Mouse (Mus musculus) neutrophil, adult 5-6 weeks (primary cell): ENCODE results near the gene Scmh1. TPM values are rescaled to one million over a fixed set of nuclear protein-coding genes. Genes with fewer than 3 reads are reported as not detected.

Source experiments
- ATAC-seq: fragments of 151-379, 151-347 bp; 2 replicates; pipeline ENCODE4 v1.8.0; 2017; ENCODE audit warnings: mild to moderate bottlenecking, moderate TSS enrichment; ENCODE audit not compliant: insufficient number of reproducible peaks, poor library complexity, low FRiP score, severe bottlenecking; ENCODE audit errors: extremely low read depth
- total RNA-seq: library from RNA; stranded (forward); fragments of 200-1000 nt; gene quantifications from 2 replicates; pipeline ENCODE4 v1.2.3, GENCODE M21; 2017

Scmh1 gene
- 10.2 and 15.4 TPM in 2 replicates for total RNA-seq

DNA sequence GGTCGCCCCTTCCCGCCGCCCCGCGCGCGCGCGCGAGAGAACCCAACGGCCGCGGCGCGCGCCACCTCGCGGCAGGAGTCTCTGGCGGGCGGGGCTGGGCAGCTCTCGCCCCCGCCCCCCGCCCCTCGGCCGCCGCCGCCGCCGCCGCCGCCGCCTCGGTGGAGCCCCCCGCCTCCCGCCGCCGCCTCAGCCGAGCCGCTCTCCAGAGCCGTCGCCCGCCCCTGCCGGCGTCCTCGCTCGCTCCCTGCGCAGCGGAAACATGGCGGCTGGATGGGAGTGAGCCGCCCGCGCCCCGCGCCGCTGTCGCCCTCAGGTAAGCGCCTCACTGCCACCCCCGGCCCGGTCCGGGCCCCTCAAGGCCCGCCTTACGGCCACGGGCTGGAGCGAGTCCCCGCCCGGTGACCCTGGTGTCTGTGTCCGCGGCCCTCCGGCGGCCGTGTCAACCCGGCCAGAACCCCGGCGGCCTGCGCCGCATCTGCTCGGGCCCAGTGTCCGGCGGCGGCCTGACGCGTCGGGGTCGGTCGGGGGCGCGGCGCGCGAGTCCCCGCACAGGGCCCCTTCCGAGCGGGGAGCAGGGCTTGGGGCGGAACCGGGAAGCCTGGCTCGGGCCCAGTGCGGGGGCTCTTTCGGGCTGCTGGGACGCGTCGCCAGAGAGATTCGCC is at the start of gene Scmh1:
Gene Scmh1 (plus strand): TSS at position 138 of the 662 bp plus-strand sequence.
- peak; percentile 39; the same call in 1 of the 2 replicates for ATAC-seq

- ATAC-seq = no peak
These were observed 45.0 kb upstream of the Scmh1 start for GRCm38 (mm10) chr4:120360011-120360521.

GRCm38 (mm10) chr4:120364729-120365128 is 40.4 kb upstream of the Scmh1 start:
- no peak for ATAC-seq

DNA sequence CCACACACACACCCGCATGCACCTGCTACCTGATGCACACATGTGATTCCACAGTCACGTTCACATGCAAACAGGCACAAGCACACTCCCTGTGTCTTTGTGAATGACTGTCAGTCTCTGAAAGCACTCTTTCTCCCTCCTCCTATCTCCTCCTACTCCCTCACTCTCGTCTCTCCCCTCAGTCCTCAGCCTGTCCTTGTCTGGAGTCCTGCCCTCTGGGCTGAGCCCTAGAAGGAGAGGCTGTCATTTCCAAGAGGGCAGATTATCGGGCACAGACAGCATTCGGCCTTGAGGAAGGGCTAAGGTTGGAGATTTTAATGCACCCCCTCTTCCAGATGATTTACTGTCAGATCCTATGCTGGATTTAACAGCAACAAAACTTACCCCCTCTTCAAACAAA is 39.6 kb upstream of the Scmh1 start:
- no peak for ATAC-seq

- ATAC-seq = no peak
These were observed 37.0 kb upstream of the Scmh1 start for GRCm38 (mm10) chr4:120368031-120368430.

GRCm38 (mm10) chr4:120368663-120369062 is 36.4 kb upstream of the Scmh1 start:
- peak; percentile 56 for ATAC-seq

DNA sequence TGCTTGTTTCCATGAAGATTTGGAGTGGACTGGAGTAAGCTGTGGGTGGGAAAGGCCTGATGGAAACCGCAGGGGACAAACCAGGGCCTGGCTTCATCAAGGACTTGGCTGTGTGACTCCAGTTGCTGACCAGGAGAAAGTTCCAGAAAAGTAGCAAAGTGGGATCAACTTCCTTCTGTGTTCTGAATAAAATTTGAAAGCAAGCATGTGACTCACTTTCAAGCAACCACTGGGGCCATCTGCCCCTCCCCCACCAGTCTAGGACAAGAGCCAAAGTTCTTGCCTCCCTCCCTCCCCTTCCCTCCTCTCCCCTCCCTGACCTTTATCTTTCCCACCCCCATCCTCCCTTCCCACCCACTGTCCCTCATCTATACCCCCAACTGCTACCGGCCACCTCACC is 35.9 kb upstream of the Scmh1 start:
- ATAC-seq = no peak

DNA sequence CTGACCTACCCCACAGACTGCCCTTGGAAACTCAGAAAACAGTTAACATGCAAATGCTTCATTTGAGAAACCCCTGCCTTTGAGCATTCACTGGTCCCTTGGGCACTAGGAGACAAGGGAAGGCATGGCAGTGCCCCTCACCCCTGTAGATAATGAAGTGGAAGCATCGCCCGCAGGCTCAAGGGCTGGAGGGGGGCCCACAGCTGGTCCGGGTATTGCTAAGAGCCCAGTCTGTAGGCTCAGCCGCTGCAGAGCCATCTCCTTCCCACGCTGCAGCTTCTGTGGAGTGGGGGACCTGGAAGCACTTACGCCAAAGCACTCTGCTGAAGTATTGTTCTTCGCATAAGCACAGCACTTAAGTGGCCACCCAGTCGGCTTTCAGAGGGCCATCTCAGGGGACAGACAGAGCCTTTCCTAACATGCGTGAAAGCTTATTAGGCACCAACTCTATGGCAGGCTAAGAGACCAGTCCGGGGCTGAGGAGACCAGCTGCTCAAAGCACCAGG is 35.2 kb upstream of the Scmh1 start:
- ATAC-seq = no peak

GRCm38 (mm10) chr4:120372838-120373237 is 32.2 kb upstream of the Scmh1 start:
- no peak for ATAC-seq

DNA sequence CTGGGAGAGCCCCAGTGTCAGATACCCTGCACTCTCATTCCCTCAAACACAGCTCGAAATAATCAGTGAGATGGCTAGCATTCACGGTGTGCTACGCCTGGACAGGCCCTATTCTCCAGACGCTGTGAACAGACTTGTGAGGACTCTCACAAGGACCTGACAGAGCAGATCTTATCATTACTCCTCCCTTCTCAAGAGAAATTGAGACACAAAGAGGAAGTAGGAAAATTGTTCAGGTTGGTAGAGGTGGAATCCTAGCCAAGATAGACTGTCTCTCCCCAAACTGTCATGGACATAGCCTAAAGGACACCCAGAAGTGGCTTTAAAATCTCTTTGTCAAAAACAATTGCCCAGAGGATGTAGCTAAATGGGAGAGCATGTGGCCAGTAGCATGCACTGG is 31.3 kb upstream of the Scmh1 start:
- no peak for ATAC-seq

- peak; percentile 39; the same call in 1 of the 2 replicates for ATAC-seq
These were observed 24.2 kb upstream of the Scmh1 start for GRCm38 (mm10) chr4:120380811-120381391.

DNA sequence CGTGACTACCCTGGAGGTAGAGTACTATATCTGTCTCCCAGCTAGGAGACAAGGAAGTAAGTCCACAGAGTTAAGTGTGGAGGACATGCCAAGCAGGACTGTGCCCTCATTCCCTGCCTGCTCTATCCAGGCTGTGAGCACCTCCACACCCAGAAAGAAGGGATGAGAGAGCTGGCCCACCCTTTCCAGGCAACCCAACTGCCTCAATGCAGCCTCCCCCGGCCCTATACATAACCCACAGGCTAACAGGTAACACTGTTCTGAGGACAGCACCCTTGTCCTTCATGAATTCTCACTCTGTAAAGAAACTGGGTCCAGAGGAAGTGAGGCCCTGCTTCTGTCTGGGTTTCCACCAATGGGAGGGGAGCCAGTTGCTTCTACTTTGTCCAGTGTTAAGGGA is 19.6 kb upstream of the Scmh1 start:
- no peak for ATAC-seq

DNA sequence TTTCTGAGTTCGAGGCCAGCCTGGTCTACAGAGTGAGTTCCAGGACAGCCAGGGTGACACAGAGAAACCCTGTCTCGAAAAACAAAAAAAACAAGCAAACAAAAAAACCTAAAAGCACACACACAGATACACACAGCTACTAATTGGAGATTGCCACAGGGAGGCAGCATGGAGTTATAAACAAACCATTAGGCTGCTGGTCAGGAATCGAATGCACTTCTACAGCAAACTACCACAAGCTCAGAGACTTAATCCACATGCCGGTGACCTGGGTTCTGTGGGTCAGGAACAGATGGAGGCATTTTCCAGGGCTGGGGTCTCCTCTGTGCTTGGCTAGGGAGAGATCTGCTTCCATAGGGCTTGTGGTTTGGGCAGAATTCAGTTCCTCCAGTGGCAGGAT is 17.6 kb upstream of the Scmh1 start:
- no peak for ATAC-seq

GRCm38 (mm10) chr4:120387968-120388367 is 17.1 kb upstream of the Scmh1 start:
- ATAC-seq = no peak

- ATAC-seq = no peak
These were observed 16.0 kb upstream of the Scmh1 start for GRCm38 (mm10) chr4:120388998-120389542.

DNA sequence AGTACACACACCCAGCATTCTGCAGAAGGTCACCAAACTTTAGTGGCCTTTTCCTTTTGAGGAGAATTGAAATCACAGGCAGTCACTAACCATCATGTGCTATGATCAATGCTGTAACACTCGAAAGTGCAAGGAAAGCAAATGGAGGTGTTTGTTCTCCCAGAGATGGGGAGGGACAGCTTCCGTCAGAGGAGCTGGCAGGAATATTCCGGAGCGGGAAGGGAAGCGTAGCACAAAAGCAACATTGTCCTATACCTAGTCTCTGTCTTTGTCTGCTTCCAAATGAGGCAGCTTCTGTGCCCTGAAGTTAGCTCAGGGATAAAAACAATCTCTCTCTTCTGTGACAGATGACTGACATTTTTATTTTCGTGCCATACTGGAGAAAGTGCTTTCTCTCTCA is 15.5 kb upstream of the Scmh1 start:
- no peak for ATAC-seq

DNA sequence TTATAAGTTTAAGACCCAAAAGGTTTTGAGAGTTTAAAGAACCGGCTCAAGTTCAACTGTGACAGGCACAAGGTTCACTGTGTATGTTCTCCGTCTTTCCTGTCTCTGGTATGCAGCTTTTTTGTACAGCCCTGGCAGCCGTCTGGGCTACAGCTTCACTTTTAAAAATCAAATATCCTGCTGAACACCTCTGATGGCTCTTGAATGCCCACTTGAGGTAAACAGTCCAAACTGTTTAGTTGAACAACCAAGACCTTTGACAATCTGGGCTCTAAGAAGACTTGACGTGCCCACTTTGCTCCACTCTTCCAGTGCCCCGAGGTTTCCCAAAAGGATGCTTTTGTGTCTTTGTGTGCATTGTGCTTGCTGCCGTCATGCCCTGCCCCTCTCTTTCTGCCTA is 13.5 kb upstream of the Scmh1 start:
- ATAC-seq = no peak

- no peak for ATAC-seq
These were observed 12.7 kb upstream of the Scmh1 start for GRCm38 (mm10) chr4:120392341-120392740.

GRCm38 (mm10) chr4:120392748-120393147 is 12.3 kb upstream of the Scmh1 start:
- ATAC-seq = no peak

DNA sequence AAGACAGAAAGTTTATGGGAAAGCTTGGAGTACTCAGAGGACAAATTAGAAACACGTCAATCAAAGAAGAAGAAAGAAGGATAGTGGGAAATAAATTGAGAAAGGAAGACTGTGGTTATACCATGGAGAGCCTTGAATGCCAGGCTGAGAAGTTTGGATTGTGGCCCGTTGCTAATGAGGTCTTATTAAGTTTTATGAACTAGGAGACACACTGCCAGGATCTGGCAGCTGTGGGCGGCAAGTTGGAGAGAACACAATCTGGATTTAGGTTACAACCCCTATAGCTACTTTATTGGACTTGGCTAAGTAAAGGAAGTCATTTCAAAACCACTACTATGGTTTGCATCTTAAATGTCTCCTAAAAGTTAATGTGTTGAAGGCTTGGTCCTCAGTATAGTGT is 4.8 kb upstream of the Scmh1 start:
- no peak for ATAC-seq
